Mouse (Mus musculus) layer of hippocampus, adult 18-20 months (tissue): ENCODE measurements around the gene Gm9918. TPM values are rescaled to one million over a fixed set of nuclear protein-coding genes. Genes with fewer than 3 reads are reported as not detected.

ENCODE experiments used
- DNase-seq, 2 experiments: peaks; one replicate each; pipeline ENCODE4 v3.0.0; 2022; ENCODE audit warnings: low spot score in 2 of 2
- total RNA-seq, 2 experiments: library from RNA; stranded (reverse); gene quantifications; 2 replicates each; pipeline ENCODE4 v1.2.3; 2021

The Gm9918 gene
- total RNA-seq, 2 experiments from 2014 or later = not detected

DNA sequence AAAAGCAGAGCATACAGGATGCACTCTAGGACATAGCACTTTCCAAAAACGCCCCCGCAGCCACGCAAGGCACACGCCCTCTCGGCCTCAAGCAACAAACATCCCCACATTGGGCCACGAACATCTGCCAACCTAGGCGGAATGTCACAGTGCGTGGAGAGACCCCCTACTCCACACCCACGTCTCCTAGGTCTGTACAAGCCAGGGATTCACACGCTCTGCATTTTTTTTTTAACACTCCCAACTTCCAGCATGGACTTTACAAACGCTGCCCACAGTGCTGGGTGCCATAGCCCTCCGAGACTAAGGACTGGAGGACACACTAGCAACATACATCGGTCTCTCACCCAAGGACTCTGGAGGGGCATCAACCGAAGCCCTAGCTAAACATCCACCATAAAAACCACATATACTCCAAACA, 24.9 kb upstream of the Gm9918 start:
- no peak for DNase-seq

DNA sequence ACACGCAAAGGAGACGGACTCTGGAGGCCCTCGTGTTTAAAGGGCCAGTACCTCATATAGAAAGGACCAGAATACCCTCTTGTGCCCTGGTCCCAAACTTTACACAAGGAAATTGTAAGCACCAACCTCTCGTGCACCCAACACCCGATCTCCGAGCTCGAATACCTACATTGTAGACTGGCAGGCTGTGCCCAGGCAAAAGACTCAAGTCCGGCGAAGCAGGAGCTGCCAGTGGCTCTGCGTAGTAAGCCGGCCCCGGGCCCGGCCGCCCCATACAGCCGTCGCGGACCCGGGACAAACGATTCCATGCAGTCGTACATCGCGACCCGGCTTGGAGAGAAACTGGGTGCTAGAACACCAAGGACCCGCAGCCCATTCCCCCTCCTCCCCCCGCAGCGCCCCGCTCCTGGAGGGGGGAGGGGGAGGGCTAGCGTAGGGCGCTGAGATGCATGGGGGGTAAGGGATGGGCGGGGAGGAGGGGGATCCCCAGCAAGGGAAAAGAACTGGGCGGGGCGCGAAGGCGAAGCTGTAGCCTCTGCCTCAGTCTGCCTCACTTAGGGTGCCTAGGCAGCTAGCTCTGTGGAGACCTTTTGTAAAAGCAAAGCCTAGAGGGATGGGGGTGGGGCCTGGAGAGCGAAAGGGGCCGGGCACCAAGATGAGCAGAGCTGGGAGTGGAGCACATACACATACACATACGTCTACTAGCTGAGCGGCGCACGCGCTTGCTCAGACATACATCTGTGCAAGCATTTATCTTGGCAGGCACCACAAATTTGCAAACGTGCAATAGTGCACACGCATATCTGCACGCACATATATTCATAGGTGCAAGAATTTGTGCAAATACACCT, 24.2 kb upstream of the Gm9918 start:
- DNase-seq = peak; percentile 70 to 86

DNA sequence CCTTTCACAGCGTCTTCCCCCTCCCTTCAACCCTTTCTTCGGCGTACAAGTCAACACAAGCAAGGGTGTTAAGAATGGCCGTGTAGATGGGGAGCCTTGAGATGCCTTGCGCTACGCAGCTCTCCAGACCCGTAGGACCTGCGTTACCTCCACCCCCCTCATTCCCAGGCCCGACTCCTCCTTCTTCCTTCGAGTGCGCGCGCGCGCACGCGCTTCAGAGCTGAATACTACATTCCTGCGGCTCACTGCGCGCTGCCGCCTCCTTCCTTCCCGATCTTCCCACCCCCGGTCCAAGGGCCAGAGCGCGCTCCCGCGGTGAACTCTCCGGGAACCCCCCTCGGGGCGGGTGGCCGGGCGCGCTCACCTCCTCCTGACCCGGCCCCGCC, 23.5 kb upstream of the Gm9918 start:
- DNase-seq = peak; percentile 83 to 92

GRCm38 (mm10) chr15:102247252-102248130, 22.9 kb upstream of the Gm9918 start:
- peak; percentile 16 to 31 for DNase-seq

DNA sequence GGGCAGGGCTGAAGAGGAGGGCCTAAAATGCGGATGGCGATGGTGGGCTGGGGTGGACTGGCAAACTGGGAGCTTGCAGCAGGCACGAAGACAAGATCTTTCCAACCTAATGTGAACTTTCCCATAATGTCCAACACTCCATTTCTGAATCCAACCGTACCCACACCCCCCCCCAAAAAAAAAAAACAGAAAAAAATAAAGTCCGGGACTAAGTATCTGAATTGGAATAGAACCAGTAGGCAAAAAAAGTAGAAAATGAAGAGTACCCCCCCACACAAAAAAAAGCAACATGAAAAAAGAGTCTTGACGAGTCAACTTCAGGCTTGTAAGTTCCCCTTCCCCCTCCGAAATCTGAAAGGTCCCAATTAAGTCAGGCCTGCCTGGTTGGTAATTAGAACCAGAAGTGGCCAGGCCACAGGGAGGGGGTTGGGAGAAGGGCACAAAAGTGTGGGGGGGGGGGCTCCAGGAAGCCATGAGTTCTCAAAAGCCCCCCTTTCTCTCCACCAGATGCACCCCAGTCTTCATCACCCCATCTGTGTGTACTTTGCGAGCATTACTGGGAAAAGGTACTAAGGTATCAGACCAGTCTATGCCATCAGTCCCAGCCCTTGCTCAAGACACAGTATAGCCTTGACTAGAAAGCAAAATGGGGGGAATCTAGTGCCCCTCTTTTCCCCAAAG, 22.1 kb upstream of the Gm9918 start:
- DNase-seq = no peak

- no peak for DNase-seq
Observed at GRCm38 (mm10) chr15:102248812-102249191, 21.6 kb upstream of the Gm9918 start.

GRCm38 (mm10) chr15:102249251-102249691, 21.1 kb upstream of the Gm9918 start:
- DNase-seq = no peak

- no peak for DNase-seq
Observed at GRCm38 (mm10) chr15:102249967-102250366, 20.4 kb upstream of the Gm9918 start.

DNA sequence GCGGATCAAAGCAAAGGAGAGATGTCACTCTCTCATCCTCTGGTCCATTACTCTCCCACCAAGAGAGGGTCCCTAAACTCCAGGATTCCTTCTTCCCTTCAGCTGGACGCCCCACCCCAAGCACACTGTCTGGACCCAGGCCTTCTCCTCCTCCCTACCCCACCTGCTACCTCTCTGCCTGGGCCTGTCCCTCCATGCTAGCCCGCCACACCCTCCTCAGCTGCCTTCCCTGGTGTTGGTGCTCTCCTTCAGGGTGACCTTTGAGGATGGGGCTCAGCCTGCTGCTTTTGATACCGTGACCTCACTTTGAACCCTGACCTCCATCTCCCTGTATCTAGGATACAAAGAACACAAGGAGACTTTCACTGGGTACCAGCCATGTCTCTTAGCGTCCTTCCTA, 19.8 kb upstream of the Gm9918 start:
- DNase-seq = no peak

DNA sequence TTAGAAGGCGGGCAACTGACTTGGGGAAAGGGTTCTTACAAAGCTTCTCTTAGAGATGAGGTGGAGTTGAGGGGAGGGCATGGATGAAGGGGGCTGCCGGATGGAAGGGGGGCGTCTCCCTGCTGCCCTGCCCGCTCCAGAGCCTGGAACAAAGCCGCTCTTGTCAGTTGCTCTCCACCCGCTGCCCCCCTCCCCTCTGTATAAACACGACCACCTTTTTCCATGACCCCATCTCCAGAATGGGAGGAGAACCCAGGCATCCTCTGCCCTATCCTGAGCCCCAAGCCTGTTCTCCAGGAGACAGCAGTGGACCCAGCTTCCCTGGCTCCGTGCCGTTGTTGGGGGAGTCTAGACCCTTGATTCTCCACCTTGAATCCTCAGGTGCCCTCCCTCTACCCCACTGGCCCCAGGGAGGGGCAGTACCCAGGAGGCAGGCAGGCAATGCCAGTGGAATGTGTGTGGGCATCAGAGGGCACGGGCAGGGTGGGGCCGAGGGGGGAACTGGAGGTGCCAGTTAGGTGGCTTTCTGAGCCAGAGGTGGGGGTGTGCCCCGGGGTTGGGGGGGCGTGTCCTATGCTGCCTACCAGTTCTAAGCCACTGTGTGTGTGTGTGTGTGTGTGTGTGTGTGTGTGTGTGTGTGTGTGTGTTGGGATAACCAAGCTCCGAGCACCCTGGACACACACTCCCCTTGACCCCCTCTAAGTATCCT, 14.7 kb upstream of the Gm9918 start:
- no peak for DNase-seq

DNA sequence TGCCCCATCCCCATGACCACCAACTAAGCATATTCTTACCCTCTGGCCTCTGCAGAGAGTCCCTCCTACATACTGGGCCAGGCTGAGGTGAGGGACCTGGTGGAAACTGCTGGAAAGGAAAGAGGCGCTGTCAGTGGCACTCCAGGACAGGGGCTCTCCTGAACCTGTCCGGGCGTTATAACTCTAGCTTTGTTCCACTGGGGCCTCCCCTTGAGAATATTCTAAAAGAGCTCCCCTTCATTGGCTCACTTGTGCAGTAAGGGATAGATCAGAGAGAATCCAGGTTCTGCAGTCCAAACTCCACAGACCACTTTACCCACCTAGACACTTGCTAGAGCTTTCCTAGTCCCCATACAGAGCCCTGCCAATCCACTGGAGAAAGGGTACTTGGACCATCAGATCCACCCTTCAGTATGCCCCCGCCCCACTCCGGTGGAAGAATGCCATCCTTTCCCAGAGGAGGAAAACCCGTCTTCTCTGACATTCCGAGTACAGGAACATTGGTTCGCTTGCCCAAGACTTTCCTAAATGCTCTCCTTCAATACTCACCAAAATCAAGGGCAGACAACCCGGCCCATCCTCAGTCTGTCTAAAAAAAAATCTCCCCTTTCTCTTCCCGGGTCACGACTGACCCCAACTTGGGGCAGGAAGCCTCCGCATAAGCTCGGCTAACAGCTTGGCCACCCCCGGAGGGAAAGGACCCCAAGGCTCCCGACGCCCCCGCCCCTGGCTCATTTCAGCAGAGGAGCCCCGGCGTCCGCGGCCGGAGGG, 13.7 kb upstream of the Gm9918 start:
- no peak for DNase-seq

DNA sequence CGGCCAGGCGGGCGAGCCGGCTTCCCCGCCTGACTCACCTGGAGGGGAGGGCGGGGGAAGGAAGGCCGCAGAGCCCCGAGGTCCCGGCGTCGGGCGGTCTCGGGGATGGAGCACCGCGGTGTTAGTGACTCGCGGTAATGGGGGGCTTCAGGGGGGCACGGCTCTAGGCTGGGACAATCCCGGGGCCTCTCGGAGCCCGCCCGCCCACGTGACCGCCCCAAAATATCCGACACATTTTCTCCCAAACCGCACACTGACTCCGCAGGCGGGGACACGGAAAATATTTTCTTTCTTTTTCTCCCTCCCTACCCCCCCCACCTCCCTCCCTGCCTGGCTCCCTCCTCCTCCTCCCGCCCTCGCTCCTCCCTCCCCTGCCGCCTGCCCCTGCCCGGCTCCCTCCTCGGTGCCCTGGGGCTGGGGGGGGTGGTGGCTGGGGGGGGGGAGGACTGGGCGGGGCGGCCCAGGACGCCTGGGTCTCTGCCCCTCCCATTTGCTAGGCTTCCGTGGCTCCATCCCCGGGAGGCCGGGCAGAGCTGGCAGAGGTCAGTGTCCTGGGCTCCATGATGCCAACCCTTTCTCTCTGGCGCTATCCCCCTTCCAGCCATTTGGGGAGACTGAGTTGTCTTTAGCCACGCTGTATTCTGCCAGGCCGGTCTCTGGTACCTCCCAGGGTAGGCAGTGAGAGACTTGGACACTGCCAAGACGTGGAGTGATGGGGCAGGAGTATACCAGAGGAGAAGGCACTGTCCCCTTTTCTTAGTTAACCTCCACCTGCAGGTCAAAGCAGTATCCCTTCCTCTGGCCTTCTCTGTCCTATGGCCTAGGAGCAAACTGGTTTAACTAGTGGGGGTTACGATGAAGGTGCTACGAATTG, 12.9 kb upstream of the Gm9918 start, which contains the start of gene Rarg:
TSS of gene Rarg (minus strand) at position 316 of the 874 bp plus-strand sequence.
- DNase-seq = no peak

GRCm38 (mm10) chr15:102258076-102258470, 12.3 kb upstream of the Gm9918 start:
- DNase-seq = no peak

DNA sequence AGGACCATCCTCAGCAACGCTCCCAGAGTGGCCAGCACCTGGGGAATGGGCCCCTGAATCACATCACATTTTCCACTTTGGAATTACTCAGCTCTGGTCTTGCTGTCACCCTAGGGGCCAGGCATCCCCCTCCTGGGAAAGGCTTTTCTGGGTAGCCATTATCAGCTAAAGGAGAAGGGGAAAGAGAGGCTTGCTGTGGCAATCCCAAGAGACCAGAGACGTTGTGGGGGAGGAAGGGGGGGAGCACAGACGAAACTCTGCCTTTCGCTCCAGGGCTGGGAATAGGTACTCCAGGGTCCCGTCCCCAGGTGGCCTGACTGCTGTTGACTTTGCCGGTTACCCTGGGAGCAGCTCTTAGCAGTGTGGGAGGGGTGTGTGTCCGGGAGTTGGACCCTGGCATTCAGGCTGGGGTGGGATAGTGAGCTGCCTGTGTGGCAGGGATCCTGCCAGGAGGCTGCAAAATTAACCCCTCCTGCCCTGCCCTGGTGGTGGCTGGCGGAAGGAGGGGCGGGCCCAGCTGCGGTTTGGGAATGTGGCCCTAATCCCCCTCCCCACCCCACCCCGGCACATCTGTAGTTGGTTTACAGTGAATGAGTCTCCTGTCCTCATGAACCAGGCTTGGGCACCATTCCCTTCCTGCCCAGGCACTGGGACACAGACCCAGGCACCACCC, 11.6 kb upstream of the Gm9918 start:
- DNase-seq = no peak

GRCm38 (mm10) chr15:102262582-102262981, 7.8 kb upstream of the Gm9918 start:
- DNase-seq = no peak

DNA sequence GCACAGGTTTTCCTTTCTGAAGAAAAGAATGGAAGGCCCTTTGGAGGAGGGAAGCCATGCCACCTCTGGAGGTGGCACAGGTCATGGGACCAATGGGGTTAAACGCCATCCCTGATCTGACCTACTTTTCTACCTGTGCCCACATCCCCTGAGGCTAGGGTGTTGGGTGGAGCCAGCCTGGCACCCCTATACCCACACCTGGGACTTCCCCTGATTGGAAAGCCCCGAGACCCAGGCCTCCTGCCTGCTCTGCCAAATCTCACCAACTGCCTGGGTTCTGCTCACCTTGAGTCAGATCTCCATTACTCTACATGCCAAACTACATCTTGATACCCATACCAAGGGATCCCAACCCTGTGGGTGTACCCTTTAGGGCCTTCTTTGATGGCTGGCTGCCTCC, 7.3 kb upstream of the Gm9918 start:
- no peak for DNase-seq

- no peak for DNase-seq
Observed at GRCm38 (mm10) chr15:102265548-102265947, 4.8 kb upstream of the Gm9918 start.

GRCm38 (mm10) chr15:102271441-102271840, 1.1 kb downstream of the Gm9918 start:
- DNase-seq = no peak
